11 mouse cellular contexts compared by ENCODE assay signal in the genomic region with DNA sequence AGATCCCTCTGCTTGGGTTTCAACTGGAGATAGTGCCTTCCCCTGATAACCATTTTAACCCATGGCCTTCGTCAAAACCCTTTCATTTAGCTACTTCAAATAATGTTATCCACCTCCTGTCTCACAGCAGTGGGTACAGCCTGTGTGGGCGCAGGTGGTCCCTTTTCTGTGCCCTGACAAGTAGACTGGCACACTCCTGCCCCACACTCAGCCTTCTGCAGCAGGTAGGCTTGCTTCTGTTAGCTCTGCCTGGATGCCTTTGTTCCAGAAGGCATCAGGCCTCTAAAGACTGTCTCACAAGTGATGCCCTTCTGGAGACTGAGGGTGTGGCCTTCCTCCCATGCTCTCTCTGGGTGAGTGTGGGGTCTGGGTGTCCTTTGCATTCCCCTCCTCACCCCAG. TPM values are rescaled to one million over a fixed set of nuclear protein-coding genes. Genes with fewer than 3 reads are reported as not detected.
DNase-seq lines count a peak whose midpoint lies in the region; ATAC-seq and TF ChIP-seq lines count a peak whose summit lies in the region.
"Had no signal": no experiment of that assay in that cellular context is flagged by ENCODE, and none has a peak within 500 bp of the region (broad histone marks: within the 10 kb centered on the region; RNA-seq: fewer than 3 reads in every experiment).

No protein-coding gene starts in this region.

- peak overlapping the region; percentile 30; the same call in 1 of the 2 replicates for H3K27ac ChIP-seq in hindbrain, embryonic 10.5 days
- no peak overlapping the region for H3K27ac ChIP-seq in hindbrain, embryonic 12.5 days
- peak overlapping the region; percentile 64 for H3K27ac ChIP-seq in thymus, adult 2 months (ENCODE audit: control insufficient read depth, insufficient read depth, low read length)
- peak overlapping the region; percentile 88 for H3K27ac ChIP-seq in hindbrain, embryonic 16.5 days (ENCODE audit: low read depth, low read length)
- H3K27ac ChIP-seq in midbrain, embryonic 16.5 days (ENCODE audit: low read length): peak overlapping the region; percentile 83
- H3K27ac ChIP-seq: liver, embryonic 15.5 days had no signal

- H3K4me1 ChIP-seq in hindbrain, embryonic 10.5 days (replicated peaks): peaks cover 57% of the 10 kb centered on the region
- H3K4me1 ChIP-seq in hindbrain, embryonic 12.5 days: peaks cover 52% of the 10 kb centered on the region
- peaks cover 27% of the 10 kb centered on the region for H3K4me1 ChIP-seq in thymus, adult 2 months (replicated peaks; ENCODE audit: control insufficient read depth, insufficient read depth, low read length)
- H3K4me1 ChIP-seq in hindbrain, embryonic 16.5 days (ENCODE audit: control insufficient read depth, insufficient read depth, low read depth, low read length): peaks cover 45% of the 10 kb centered on the region
- H3K4me1 ChIP-seq in midbrain, embryonic 16.5 days (ENCODE audit: control insufficient read depth, insufficient read depth, low read length): peaks cover 44% of the 10 kb centered on the region

- whole genome bisulfite sequencing in hindbrain, embryonic 10.5 days: 88% methylated on average over 2 of the region's 2 CpGs
- WGBS in hindbrain, embryonic 12.5 days: 90% methylated on average over 2 of the region's 2 CpGs
- 33% methylated on average over 2 of the region's 2 CpGs for WGBS in thymus, adult 2 months
- 92% methylated on average over 2 of the region's 2 CpGs for WGBS in hindbrain, embryonic 16.5 days
- WGBS in midbrain, embryonic 16.5 days: 84% methylated on average over 2 of the region's 2 CpGs

- H3K27me3 ChIP-seq in hindbrain, embryonic 10.5 days (ENCODE audit: insufficient read depth, poor library complexity, severe bottlenecking): peaks cover 6% of the 10 kb centered on the region; the same call in 1 of the 2 replicates
- H3K27me3 ChIP-seq in hindbrain, embryonic 12.5 days: 0 out of 2 replicates have a peak, but pooled peaks cover 3% of the 10 kb centered on the region
- no peaks in the 10 kb centered on the region for H3K27me3 ChIP-seq in thymus, adult 2 months (ENCODE audit: control insufficient read depth, insufficient read depth, low read length)
- no peaks in the 10 kb centered on the region for H3K27me3 ChIP-seq in hindbrain, embryonic 16.5 days (replicated peaks; ENCODE audit: control insufficient read depth, insufficient read depth, low read length)
- no peaks in the 10 kb centered on the region for H3K27me3 ChIP-seq in midbrain, embryonic 16.5 days (ENCODE audit: control insufficient read depth, insufficient read depth, low read depth, low read length)
- H3K27me3 ChIP-seq: liver, embryonic 15.5 days had no signal

- H3K4me3 ChIP-seq in hindbrain, embryonic 10.5 days: no peak overlapping the region
- H3K4me3 ChIP-seq in hindbrain, embryonic 12.5 days: no peak overlapping the region
- H3K4me3 ChIP-seq in thymus, adult 2 months (ENCODE audit: control insufficient read depth, insufficient read depth, low read length): no peak overlapping the region
- no peak overlapping the region for H3K4me3 ChIP-seq in hindbrain, embryonic 16.5 days (ENCODE audit: low read length)
- no peak overlapping the region for H3K4me3 ChIP-seq in midbrain, embryonic 16.5 days (ENCODE audit: low read depth, low read length)
- H3K4me3 ChIP-seq: liver, embryonic 15.5 days had no signal

- no peak overlapping the region for H3K9ac ChIP-seq in hindbrain, embryonic 12.5 days
- H3K9ac ChIP-seq in hindbrain, embryonic 16.5 days (ENCODE audit: low read depth, low read length): no peak overlapping the region
- peak overlapping the region; percentile 26; the same call in 1 of the 2 replicates for H3K9ac ChIP-seq in midbrain, embryonic 16.5 days (ENCODE audit: low read depth, low read length)
- H3K9ac ChIP-seq: liver, embryonic 15.5 days had no signal

- ATAC-seq in hindbrain, embryonic 12.5 days (ENCODE audit: low FRiP score): no peak
- no peak for ATAC-seq in hindbrain, embryonic 16.5 days
- no peak for ATAC-seq in midbrain, embryonic 16.5 days

- H3K36me3 ChIP-seq in hindbrain, embryonic 10.5 days: peaks cover 64% of the 10 kb centered on the region
- peaks cover 46% of the 10 kb centered on the region for H3K36me3 ChIP-seq in hindbrain, embryonic 12.5 days
- H3K36me3 ChIP-seq in thymus, adult 2 months (ENCODE audit: control insufficient read depth, insufficient read depth, low read length): peaks cover 47% of the 10 kb centered on the region
- peaks cover 18% of the 10 kb centered on the region for H3K36me3 ChIP-seq in hindbrain, embryonic 16.5 days (ENCODE audit: control insufficient read depth, insufficient read depth, low read length)
- peaks cover 7% of the 10 kb centered on the region for H3K36me3 ChIP-seq in midbrain, embryonic 16.5 days (ENCODE audit: control insufficient read depth, insufficient read depth, low read length)

- no peak for TF ChIP-seq POLR2A in thymus, adult 2 months (IDR thresholded peaks at IDR 0.05; ENCODE audit: control insufficient read depth, extremely low read depth, insufficient read depth, low read length, poor library complexity)

- no peak for DNase-seq in hindbrain, embryonic 10.5 days (ENCODE audit: low spot score)
- no peak for DNase-seq in thymus, adult 2 months
- no peak for DNase-seq in thymus, adult 18-20 months
- no peak for DNase-seq in frontal cortex, adult 2 months (ENCODE audit: extremely low spot score in 1 of 2, low spot score in 1 of 2)
- no peak for DNase-seq in lung, postnatal 25 days (ENCODE audit: low spot score)
- DNase-seq: cerebellum, postnatal 25 days had no signal

- no peaks in the 10 kb centered on the region for H3K9me3 ChIP-seq in hindbrain, embryonic 10.5 days
- no peaks in the 10 kb centered on the region for H3K9me3 ChIP-seq in hindbrain, embryonic 12.5 days (replicated peaks)
- no peaks in the 10 kb centered on the region for H3K9me3 ChIP-seq in hindbrain, embryonic 16.5 days (ENCODE audit: control insufficient read depth, low read length)
- no peaks in the 10 kb centered on the region for H3K9me3 ChIP-seq in midbrain, embryonic 16.5 days (replicated peaks; ENCODE audit: control insufficient read depth, low read length, poor library complexity, severe bottlenecking)
- H3K9me3 ChIP-seq: liver, embryonic 15.5 days had no signal

- TF ChIP-seq CTCF in thymus, adult 2 months (IDR thresholded peaks at IDR 0.05; ENCODE audit: borderline replicate concordance, control insufficient read depth, extremely low read depth, insufficient read depth, low read length, poor library complexity): no peak

- H3K4me2 ChIP-seq in hindbrain, embryonic 12.5 days (replicated peaks): no peak overlapping the region
- no peak overlapping the region for H3K4me2 ChIP-seq in hindbrain, embryonic 16.5 days (ENCODE audit: low read length)
- no peak overlapping the region for H3K4me2 ChIP-seq in midbrain, embryonic 16.5 days (ENCODE audit: low read length)
- H3K4me2 ChIP-seq: liver, embryonic 15.5 days had no signal

RNA-seq across cellular contexts. Expression of a gene that starts 15.8 kb away (rescaled TPM):
- 1.1 and 2.2 TPM in 2 replicates for polyA plus RNA-seq in hindbrain, embryonic 10.5 days (2016; fragmentation: Nextera tagmentation; extraction: Ambion mirVana)
- 2.0 and 2.3 TPM in 2 replicates for polyA plus RNA-seq in hindbrain, embryonic 12.5 days (2016; fragmentation: Nextera tagmentation; extraction: Ambion mirVana)
- polyA plus RNA-seq in thymus, adult 2 months (2012; rRNA removed): 0.90 and 1.1 TPM in 2 replicates
- polyA plus RNA-seq in hindbrain, embryonic 16.5 days (2015; fragmentation: Nextera tagmentation; extraction: Ambion mirVana): 5.6 and 8.3 TPM in 2 replicates
- polyA plus RNA-seq in midbrain, embryonic 16.5 days (2015; fragmentation: Nextera tagmentation; extraction: Ambion mirVana): 3.8 and 4.1 TPM in 2 replicates
- 8.1 and 9.9 TPM in 2 replicates for polyA plus RNA-seq in frontal cortex, adult 2 months (2012; rRNA removed)
- polyA plus RNA-seq: heart, embryonic 16.5 days; liver, embryonic 15.5 days had no signal

RNA-seq across cellular contexts. Expression of a gene that starts 16.2 kb away (rescaled TPM):
- polyA plus RNA-seq in hindbrain, embryonic 10.5 days (2016; fragmentation: Nextera tagmentation; extraction: Ambion mirVana): 0.32 and 0.35 TPM in 2 replicates
- polyA plus RNA-seq in hindbrain, embryonic 12.5 days (2016; fragmentation: Nextera tagmentation; extraction: Ambion mirVana): 0.08 and 0.35 TPM in 2 replicates
- 0.15 TPM in 1 of 2 replicates, not detected in the other for polyA plus RNA-seq in thymus, adult 2 months (2012; rRNA removed)
- 2.5 TPM in 2 replicates for polyA plus RNA-seq in hindbrain, embryonic 16.5 days (2015; fragmentation: Nextera tagmentation; extraction: Ambion mirVana)
- polyA plus RNA-seq in midbrain, embryonic 16.5 days (2015; fragmentation: Nextera tagmentation; extraction: Ambion mirVana): 1.5 and 2.0 TPM in 2 replicates
- 8.9 and 14.7 TPM in 2 replicates for polyA plus RNA-seq in frontal cortex, adult 2 months (2012; rRNA removed)
- polyA plus RNA-seq: liver, embryonic 15.5 days had no signal

RNA-seq across cellular contexts. Expression of a gene that starts 44.5 kb away (rescaled TPM):
- 1.7 and 1.9 TPM in 2 replicates for polyA plus RNA-seq in hindbrain, embryonic 10.5 days (2016; fragmentation: Nextera tagmentation; extraction: Ambion mirVana)
- 1.9 and 2.3 TPM in 2 replicates for polyA plus RNA-seq in hindbrain, embryonic 12.5 days (2016; fragmentation: Nextera tagmentation; extraction: Ambion mirVana)
- 2.8 and 4.6 TPM in 2 replicates for polyA plus RNA-seq in thymus, adult 2 months (2012; rRNA removed)
- polyA plus RNA-seq in hindbrain, embryonic 16.5 days (2015; fragmentation: Nextera tagmentation; extraction: Ambion mirVana): 2.6 and 4.2 TPM in 2 replicates
- 2.8 TPM in 2 replicates for polyA plus RNA-seq in midbrain, embryonic 16.5 days (2015; fragmentation: Nextera tagmentation; extraction: Ambion mirVana)
- 3.9 and 4.0 TPM in 2 replicates for polyA plus RNA-seq in frontal cortex, adult 2 months (2012; rRNA removed)
